Mouse (Mus musculus) spleen, postnatal 4 days (tissue): ENCODE measurements around the gene Cd300lf.

Experiments used
- DNase-seq, 2 experiments: peaks; one replicate each; pipeline ENCODE4 v3.0.0; 2022; ENCODE audit warnings: low spot score in 2 of 2

Gene Cd300lf

DNA sequence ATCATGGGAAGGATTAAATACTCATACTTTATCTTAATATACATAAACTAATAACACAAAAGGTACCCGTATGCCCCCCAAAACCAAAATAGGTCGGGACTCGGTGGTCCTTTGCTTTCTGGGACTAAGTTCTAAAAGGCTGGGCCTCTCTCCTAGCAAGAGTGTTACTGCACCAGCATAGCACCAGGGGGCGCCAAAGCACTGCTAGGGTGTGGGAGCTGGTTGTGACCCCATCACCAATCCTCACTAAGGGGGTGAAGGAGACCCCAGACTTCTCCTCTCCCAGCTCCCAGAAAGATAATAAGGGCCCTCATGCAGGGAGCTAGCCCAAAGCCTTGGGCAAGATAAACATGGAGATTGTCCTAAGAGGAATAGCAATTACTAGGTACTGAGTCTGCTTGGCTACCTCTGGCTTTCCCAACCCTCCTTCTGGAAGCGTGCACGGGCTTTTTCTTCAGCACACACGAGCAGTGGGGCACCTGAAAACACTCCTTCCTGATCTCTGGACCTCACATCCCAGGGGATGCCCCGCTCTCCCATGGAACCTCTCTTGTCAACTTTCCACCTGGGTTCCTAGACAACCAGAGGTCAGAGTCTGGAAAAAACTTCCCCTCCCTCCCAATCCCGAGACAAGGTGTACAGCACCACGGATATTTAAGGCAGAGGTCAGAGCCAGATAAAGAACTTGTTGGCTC lies 27.2 kb upstream of the Cd300lf start:
- peak; percentile 79 to 96 for DNase-seq

DNA sequence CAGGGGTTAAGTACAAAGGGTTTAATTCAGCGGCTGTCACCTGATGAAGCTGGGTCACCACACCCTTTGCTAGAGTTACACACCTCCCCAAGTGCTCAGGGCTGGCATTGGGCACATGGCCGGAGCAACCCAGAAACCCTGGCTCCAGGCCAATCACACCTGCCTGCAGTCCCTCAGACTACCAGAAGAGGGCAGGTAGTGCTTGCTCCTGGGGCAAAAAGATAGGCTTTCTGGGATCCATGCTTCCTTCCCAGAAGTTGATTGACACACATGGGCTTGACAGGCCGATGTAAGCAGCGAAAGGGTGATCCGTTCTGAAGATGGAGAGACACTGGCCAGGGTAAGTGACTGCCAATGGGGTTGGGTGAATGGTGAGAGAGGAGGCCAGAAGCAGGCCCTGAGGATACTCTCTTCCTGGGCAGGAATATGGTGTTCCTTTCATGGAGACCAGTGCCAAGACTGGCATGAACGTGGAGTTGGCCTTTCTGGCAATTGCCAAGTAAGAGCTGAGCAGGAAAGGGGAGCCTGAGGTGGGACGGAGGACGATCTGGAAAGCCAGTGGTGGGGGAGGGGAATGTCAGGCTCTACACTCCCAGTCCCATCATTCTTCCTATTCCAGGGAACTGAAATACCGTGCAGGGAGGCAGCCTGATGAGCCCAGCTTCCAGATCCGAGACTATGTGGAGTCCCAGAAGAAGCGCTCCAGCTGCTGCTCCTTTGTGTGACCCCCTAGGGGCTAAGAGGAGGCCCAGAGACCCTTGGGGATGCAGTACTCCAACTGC lies 26.4 kb upstream of the Cd300lf start:
- peak; percentile 78 to 91 for DNase-seq

DNA sequence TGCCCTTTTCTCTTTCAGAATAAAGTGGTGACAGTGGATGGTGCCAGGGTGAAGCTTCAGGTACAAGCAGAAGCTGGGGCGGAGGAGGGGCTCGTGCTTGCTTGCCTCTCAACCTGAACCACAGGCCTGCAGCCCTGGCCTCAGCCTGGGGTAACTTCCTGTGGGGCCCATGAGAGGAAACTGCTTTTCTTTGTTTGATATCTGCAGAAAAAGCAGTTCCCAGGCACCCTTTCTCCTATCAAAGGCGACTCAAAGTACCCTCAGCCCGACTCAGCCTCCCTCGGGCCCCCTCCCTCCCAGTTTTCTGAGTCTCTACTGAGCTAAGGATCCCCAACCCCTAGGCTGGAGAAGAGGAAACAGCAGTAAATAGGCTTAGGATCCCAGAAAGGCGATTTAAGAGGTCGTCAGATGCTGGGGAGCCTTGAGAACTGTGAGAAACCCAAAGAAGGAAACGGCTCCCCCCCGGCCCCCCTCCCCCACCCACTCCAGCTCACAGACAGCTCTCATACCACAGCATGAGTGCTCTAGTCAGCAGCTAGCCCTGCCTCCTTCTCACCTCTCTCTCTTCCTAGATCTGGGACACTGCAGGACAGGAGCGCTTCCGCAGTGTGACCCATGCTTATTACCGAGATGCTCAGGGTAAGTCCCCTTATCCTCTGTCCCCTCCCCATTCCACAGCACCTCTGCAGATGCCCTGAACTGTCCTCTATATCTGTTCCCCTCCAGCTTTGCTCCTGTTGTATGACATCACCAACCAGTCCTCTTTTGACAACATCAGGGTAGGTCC lies 24.3 kb upstream of the Cd300lf start:
- peak; percentile 66 to 79 for DNase-seq

DNA sequence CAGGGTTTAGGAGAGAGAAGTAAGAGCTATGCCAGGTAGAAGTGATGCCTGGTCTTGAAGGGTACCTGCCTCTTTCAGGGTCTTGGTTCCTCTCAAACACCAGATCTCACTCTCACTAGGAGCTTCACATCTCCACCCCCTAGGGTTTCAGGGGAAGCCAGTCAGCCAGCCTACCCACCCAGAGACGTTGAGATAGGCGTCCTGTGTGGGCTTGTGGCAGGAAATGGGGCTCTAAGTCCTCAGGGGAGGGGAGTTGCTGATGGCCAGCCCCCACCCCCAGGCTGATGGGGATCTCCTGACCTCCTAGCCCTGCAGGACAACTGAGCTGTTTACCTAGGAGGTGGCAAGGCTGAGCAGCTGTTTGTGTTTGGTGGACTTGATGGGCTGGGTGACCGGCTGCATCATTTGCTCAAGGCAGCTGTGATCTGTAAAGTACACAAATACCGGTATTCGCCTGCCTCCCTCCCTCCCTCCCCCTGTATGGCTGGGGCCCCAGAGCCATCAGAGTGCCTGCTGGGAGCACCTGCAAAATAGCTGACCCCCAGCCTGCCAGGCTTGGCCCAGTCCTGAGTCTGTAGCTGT lies 21.4 kb upstream of the Cd300lf start:
- DNase-seq, result peak in 1 of 2 experiments; percentile 63

DNA sequence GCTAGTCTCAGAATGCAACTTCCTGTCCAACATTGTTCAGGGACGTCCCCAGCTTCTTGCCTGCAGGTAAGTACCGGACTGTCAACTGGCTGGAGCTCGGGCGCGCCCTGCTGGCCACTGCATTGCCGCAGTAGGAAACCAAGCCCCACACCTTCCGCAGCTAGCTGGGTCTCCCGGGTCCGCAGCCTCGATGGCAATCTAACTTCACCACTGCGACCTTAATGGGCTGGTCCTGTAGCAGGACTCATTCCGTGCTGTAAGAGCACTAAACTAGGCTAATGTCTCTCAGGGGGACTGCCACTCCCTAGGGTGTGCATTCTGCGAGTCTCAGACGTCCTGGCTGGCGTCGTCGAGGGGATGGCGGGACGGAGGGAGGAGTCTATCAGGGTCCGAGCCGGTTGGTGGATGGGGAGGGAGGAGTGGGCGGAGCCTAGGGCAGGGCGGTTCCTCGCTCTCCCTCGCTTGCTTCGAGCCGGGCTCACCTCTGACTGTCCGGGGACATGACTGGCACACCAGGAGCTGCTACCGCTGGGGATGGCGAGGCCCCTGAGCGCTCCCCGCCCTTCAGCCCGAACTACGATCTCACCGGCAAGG lies 20.0 kb upstream of the Cd300lf start:
- DNase-seq, result peak; percentile 84 to 91

DNA sequence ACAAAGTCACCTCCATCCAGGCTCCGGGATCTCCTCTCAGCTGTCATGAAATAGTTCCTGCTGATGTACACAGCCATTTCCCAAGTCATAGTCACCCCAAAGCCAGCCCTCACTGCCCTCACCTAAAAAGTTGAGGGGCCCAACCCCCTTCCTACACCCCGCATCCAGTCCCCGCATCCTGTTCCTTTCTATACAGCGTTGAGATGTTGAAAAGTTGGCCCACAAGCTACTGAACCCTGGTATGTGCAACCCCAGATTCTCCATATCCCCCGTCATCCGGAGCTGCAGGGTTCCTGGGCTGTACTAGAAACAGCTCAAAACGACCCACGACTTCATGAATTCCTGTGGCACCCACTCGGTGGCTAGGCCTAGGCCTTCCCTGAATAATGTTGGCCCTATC lies 19.3 kb upstream of the Cd300lf start:
- DNase-seq, result peak in 1 of 2 experiments; percentile 59

DNA sequence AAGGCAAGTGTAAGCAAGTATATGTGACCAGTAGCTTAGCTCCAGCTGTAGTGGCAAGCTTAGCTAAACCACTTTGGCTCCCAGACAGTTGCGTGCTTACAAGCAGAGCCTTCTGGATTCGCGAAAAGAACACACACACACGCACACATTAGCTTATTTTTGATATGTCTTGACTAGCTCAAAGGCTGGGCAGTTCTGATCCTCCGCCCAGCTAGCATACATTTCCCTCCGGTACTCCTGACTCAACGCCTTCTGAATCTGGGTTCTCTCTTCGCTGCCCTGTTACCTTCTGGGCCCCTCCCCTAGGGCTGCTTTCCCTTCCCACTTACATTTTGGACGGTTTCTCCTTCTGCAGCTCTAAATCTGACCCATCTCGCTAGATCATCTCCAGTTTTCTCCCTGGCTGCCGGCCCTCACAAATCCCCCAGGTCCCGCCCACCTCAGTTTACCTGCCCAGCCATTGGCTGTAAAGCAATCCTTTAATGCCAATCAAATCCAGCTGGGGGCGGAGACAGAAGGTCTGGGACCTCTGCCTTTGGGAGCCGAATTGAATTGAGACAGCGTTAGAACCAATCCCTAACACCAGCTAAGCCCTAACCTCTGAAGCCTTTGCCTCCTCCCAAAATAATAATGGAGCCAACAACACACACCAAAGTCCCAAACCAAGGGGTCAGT lies 18.1 kb upstream of the Cd300lf start:
- no peak for DNase-seq

DNA sequence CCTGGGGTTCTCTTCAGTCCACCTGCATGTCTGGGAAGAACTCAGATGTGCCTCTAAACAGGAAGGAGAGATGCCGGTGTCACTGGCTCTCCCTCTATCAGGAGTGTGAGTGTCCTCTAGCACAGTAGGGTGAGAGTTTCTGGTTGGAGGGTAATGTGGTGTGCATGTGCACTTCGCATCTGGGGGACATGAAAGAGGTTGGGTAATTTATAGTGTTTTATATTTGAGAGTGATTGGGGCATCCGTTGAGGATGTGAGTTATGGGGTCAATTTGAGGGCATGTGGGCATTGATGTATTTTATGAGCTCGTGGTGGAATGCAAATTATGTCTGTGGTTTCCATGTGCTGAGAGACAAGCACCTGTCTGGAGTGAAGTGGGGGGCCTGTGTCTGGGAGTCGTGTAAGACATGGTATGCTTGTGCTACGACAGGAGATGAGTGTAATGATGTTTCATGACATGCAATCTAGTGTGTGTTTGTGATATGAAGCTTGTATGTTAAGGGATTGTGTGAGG lies 17.0 kb upstream of the Cd300lf start:
- DNase-seq, result no peak

DNA sequence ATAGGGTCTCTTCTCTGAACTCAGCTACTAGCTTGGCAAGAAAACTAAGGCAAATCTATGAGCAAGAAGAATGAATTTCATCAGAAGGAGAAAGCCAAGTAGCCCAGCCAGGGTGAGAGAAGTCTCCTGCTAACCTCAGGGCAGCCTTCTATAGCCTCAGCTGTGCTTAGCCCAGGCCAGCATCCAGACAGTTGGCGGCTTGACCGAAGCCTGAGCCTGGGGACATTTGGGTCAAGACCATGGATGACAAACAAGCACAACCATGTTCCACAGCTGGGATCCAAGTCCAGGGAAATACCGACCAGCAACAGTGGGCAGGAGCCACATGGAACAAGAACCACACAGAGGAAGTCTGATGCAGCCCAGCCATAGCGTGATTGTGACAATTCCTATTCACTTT lies 14.0 kb upstream of the Cd300lf start:
- DNase-seq, result peak in 1 of 2 experiments; percentile 46

DNA sequence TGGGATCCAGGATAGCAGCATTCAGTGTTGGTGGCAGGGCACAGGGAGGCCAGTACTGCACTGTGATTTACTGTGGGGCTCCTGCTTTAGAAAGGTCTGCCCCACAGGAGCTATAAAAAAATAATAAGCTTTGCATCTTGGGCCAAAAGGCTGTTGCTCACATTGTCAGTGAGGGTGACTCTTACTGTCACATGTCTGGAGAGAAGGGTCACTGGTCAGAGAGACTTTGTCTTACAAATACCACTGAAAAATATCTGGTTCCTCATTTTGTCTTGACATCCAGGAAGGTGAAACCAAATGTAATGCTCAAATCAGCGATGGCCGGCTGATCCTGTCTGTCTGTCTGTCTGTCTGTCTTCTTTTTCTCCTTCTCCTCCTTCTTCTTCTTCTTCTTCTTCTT lies 8.2 kb upstream of the Cd300lf start:
- DNase-seq, result no peak

DNA sequence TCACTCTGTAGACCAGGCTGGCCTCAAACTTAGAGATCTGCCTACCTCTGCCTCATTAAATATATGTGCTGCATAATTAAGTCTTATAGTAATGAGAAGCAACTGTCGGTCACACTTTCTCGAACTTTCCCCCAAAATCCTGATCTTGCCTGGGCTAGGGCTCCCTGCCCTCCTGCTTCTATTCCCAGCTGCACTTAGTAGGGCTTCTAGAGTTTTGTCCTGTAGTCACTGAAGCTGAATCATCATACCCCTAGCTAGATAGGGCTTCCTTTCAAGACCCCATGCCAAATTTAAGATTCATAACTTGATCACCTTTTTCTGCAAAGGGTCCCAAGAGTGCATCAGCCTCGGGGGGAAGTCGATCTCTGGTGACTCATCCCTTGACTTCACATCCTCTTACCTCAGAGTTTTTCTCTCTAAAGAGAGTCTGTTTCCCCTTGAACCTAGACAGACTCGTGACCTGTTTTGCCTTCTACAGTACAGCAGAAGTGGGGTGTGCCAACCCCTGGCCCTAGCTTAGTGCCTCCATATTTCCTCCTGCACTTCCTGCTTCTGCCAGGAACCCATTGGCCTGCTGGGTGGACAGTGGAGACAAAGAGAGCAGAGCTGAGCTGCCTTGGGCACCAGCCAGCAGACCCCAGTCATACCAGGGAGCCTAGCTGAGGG lies 4.9 kb upstream of the Cd300lf start:
- DNase-seq, result no peak

DNA sequence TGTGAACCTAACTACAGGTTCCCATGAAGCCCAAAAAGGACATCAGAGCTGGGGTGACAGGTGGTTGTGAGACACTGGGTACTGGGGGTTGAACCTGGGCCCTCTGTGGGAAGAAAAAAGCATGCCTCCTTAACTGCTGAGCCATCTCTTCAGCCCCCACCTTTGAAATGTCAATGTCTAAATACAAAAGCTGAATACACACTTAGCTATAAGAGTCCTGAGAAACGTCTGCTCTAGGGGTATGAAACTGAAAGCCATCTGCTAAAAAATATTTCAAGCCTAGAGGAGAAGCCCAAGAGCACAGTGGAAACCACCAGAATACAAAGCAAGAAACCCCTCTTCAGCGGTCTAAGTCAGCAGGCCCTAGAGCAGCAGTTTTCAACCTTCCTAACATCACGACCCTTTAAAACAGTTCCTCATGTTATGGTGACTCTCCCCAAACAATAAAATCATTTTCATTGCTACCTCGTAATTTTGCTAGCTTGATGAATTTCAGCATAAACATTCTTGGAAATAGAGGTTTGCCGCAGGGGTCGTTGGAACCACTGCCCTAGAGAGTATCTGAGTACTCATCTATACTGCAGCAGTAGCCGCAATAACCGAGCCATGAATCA lies 1.9 kb downstream of the Cd300lf start:
- DNase-seq, result peak in 1 of 2 experiments; percentile 49

DNA sequence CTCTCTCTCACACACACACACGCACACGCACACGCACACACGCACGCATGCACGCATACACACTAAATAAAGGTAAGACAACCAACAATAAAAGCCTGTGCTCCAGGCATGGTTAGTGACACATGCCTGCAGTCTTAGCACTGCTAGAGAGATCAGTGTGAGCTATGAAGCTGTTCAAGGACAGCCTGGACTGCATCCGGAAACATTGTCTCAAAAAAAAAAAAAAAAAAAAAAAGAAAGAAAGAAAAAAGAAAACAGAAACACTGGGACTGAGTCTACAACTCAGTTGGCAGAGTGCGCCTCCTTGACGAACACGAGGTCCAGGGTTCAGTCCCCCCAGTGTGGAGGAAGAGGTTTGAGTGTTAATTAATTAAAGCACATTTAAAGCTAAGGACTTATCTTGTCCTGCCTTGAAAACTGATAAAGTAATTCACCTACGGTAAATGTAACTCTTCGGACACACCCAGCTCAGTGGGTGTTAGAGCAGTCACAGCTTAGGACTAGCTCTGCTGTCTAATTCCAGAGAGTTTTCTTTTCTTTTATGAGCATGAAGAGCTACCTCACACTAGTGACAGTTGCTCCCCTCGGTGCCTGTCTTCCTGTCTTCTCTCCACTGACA lies 4.2 kb downstream of the Cd300lf start:
- DNase-seq, result no peak

DNA sequence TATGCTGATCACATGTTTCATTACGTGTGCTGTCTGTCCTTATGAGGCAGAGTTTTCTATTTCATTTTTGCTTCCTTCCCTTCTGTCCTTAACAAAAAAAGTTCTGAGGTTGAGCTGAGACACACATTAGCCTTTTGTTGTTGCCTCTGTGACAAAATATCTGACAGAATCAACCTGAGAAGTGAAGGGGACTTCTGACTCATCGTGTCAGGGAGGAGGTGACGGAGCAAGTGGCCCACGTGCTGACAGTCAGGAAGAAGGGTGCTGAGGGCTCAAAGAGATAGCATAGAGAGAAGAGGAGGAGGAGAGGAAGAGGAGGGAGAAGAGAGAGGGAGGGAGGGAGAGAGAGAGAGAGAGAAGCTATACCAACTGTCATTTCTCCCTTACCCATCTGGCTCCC lies 5.3 kb downstream of the Cd300lf start:
- DNase-seq, result no peak

DNA sequence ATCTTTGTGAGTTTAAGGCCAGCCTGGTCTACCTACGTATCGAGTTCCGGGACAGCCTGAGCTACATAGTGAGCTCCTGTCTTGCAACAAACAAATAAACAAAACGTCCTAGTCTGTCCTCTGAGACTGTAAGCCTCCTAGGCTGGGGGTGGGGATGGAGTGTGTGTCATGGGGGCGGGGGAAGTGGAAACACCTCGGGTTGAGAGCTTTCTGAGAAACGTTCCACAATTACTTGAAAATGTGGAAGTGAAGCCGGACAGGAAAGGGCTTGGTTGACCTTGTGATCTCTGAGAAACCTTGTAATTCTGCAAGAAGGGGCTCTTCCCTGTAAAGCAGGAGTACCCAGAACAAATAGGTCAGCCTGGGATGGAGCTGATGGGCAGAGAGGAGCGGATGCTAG lies 14.4 kb downstream of the Cd300lf start:
- DNase-seq, result no peak

DNA sequence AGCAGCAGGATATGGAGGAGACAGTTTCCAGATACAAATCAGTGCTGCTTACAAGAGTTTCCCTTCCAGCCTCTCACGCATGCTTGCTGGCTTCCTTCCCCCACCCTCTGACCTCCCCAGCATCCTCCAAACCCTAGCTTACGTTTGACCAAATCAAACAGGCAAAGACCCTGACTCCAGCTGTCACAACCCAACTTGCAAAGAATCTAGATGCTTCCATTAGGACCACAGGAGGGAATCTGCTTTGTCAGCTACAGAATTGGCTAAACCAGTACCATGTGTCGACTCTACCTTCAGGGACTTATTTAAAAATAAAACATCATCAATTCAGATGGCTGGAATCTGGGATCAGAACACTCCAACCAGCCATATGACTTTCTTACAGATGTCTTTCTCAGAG lies 21.6 kb downstream of the Cd300lf start:
- DNase-seq, result no peak

DNA sequence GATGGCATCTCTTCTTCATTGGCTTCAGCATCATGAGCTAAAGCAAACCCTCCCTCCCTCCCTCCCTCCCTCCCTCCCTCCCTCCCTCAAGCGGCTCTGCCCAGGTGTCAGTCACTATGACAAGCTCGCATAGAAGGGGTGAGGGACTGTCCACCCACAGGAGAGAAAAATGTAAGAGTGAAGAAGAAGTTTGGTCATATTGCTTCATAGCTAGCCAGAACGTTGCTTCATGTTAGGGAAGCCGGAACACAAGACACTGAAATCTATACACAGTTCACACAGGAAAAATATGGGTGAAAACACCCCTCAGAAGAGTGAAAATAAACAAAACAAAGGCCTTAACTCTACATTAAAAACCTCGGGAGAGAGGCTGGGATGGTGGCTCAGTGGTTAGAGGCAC lies 23.5 kb downstream of the Cd300lf start:
- no peak for DNase-seq

DNA sequence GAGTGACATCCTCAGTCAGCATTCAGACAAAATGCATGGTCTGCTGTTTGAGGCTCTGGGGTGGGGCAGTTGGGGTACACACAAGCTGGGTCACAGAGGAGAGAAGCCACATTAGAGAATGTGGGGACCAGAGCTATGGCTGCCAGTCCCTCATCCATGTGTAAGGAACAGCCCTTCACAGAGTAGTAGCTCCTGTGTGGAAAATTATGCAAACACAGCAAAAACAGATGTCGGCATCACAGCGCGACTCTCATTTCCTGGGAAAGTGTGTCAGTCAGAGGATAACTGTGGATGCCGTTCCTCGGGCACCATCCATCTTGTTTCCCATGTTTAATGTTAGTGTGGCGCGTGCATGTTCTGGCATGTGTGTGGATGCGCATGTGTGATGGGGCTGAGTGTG lies 25.6 kb downstream of the Cd300lf start:
- DNase-seq, result no peak

DNA sequence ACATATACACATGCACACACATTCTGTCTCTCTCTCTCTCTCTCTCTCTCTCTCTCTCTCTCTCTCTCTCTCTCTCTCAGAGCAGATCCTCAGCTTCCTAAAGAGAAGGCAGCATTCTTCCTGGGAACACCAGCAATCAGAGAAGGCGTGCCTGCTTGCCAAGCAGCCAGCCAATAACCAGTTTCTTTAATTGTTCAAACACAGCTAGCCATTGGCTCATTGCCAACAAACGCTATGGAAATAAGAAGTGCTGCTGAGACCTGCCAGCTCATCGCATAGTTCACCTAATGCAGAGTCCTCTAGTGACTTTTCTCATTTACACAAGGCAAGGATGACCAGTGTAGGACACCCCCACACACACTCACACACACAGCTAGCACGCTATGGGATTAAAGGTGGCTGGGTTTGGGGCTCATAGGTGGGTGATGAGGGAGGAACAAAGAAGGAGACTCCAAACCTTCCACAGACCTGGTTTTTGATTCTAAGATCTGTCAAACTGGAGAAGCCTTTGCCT lies 26.3 kb downstream of the Cd300lf start:
- DNase-seq, result no peak
